Mouse (Mus musculus) gastrocnemius, postnatal 14 days (tissue): ENCODE measurements around the gene Lix1l. TPM values are rescaled to one million over a fixed set of nuclear protein-coding genes. Genes with fewer than 3 reads are reported as not detected.
A peak's percentile ranks its signal among the peaks of the same experiment; 100 is the strongest.

Experiments used
- DNase-seq: peaks from one replicate; pipeline ENCODE4 v3.0.0; 2021; ENCODE audit warnings: mixed read lengths
- intact Hi-C: fragments of 180-260 bp; cut with DNase I; formaldehyde crosslinking; loops from one replicate; pipeline ENCODE4 v1.15.1; 2025; ENCODE audit warnings: low total_unique reads
- total RNA-seq, 2 experiments: library from RNA; stranded (reverse); gene quantifications; 2 replicates each; pipeline ENCODE4 v1.2.3; 2021

Gene Lix1l
- total RNA-seq, 2 experiments from 2014 or later = 13.6 to 16.4 TPM

DNA sequence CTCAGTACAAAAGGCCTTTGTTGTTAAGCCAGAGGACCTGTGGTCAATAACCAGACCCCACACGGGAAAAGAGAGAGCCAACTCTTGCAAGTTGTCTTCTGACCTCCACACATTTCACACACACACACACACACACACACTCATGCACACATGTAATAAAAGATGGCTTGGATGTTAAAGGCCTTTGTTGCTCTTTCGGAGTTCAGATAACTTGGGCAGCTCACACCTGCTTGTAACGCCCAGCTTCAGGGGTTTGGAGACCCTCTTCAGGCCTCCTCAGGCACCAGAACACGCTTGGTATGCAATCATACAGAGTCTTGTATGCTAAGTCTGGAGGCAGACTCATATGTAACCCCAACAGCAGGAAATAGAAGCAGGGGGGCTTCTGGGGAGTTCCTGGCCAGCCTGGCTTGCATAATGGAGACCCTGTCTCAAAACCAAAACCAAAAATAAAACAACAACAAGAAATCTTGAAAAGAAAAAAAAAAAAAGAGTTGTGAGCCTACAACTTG, 21.7 kb upstream of the Lix1l start:
- intact Hi-C loops = no loop called here
- DNase-seq = no peak

- DNase-seq = peak; percentile 88
- intact Hi-C loops = loop anchor here (2.0 kb wide), 1 partner anchor 31 kb away; no protein-coding TSS in a partner anchor
Measured at GRCm38 (mm10) chr3:96579885-96580454, 21.0 kb upstream of the Lix1l start.

- DNase-seq = no peak
- intact Hi-C loops = loop anchor here (2.0 kb wide), 1 partner anchor 32 kb away; no protein-coding TSS in a partner anchor
Measured at GRCm38 (mm10) chr3:96581141-96581540, 19.8 kb upstream of the Lix1l start.

DNA sequence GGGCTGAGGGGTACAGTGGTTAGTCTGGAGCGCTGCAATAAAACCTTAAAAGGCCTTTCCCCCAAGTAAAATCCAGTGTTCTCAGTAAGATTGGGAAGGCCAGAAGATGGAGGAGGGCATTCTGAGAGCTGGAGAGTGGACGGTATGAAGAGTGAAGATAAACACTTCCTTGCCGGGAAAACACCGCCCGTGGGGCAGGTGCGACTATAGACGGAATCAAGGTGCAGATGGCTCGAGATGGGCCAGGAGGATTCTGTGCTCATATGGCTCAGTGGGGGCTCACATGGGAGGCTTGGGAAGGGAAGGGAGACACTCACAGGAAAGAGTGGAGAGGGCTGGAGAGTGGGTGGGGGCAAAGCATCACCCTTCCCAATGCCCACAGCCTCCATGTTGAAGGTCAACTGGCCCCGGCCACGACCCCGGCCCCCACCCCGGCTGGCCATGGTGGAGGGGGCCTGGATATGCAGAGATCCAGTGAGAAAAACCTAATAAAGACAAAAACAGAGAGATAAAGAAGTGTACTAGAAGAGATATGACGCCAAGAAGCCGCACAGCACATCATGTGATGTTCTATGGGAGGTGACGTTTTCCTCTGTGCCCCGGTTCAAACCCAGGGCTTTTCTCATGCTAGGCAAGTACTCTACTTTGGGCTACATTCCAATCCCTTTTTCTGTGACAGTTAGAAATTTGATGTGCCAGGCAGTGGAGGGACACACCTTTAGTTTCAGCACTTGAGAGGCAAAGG, 19.0 kb upstream of the Lix1l start:
- DNase-seq = no peak
- intact Hi-C loops = loop anchor here (2.0 kb wide), 1 partner anchor 33 kb away; no protein-coding TSS in a partner anchor

- intact Hi-C loops = no loop called here
Measured at GRCm38 (mm10) chr3:96583386-96583785, 17.6 kb upstream of the Lix1l start.

GRCm38 (mm10) chr3:96590657-96591056, 10.3 kb upstream of the Lix1l start:
- intact Hi-C loops = no loop called here
- DNase-seq = no peak

More at GRCm38 (mm10) chr3:96583386-96583785, 17.6 kb upstream of the Lix1l start:
- no peak for DNase-seq

GRCm38 (mm10) chr3:96593374-96593773, 7.6 kb upstream of the Lix1l start:
- no peak for DNase-seq
- intact Hi-C loops = no loop called here

GRCm38 (mm10) chr3:96593790-96594560, 7.0 kb upstream of the Lix1l start, which contains the start of gene Polr3gl:
Polr3gl (minus strand) TSS chr3:96594181.
- peak; percentile 94 for DNase-seq
- intact Hi-C loops = no loop called here

GRCm38 (mm10) chr3:96594851-96595250, 6.1 kb upstream of the Lix1l start:
- intact Hi-C loops = loop anchor here (5.0 kb wide), 1 partner anchor 37 kb away; no protein-coding TSS in a partner anchor
- no peak for DNase-seq

- intact Hi-C loops = loop anchor here (5.0 kb wide), 1 partner anchor 37 kb away; no protein-coding TSS in a partner anchor
Measured at GRCm38 (mm10) chr3:96595661-96596060, 5.3 kb upstream of the Lix1l start.

GRCm38 (mm10) chr3:96596228-96596707, 4.7 kb upstream of the Lix1l start, which contains the start of gene Ankrd34a:
Ankrd34a (plus strand) TSS chr3:96596636.
- peak; percentile 63 for DNase-seq
- intact Hi-C loops = loop anchor here (5.0 kb wide), 1 partner anchor 36 kb away; no protein-coding TSS in a partner anchor

More at GRCm38 (mm10) chr3:96595661-96596060, 5.3 kb upstream of the Lix1l start:
- no peak for DNase-seq

GRCm38 (mm10) chr3:96596855-96597254, 4.1 kb upstream of the Lix1l start:
- no peak for DNase-seq
- intact Hi-C loops = loop anchor here (5.0 kb wide), 1 partner anchor 35 kb away; no protein-coding TSS in a partner anchor

DNA sequence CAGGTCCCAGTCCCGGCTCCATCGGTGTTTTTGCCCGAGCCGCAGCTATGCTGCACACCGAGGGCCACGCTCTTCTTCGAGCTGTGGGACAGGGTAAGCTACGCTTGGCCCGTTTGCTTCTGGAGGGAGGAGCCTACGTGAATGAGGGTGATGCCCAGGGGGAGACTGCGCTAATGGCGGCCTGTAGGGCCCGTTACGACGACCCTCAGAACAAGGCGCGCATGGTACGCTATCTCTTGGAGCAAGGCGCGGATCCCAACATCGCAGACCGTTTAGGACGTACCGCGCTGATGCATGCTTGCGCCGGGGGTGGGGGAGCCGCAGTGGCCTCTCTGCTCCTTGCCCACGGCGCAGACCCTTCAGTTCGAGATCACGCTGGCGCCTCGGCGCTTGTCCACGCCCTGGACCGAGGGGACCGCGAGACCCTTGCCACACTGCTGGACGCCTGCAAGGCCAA, 3.5 kb upstream of the Lix1l start:
- DNase-seq = peak; percentile 20
- intact Hi-C loops = loop anchor here (5.0 kb wide), 1 partner anchor 35 kb away; no protein-coding TSS in a partner anchor

- peak; percentile 75 for DNase-seq
- intact Hi-C loops = loop anchor here (5.0 kb wide), 1 partner anchor 34 kb away; no protein-coding TSS in a partner anchor
Measured at GRCm38 (mm10) chr3:96598156-96599068, 2.5 kb upstream of the Lix1l start.

GRCm38 (mm10) chr3:96599069-96599393, 1.9 kb upstream of the Lix1l start:
- intact Hi-C loops = loop anchor here (5.0 kb wide), 1 partner anchor 33 kb away; no protein-coding TSS in a partner anchor
- no peak for DNase-seq

GRCm38 (mm10) chr3:96599411-96599810, 1.5 kb upstream of the Lix1l start:
- intact Hi-C loops = loop anchor here (5.0 kb wide), 1 partner anchor 33 kb away; no protein-coding TSS in a partner anchor
- DNase-seq = no peak

DNA sequence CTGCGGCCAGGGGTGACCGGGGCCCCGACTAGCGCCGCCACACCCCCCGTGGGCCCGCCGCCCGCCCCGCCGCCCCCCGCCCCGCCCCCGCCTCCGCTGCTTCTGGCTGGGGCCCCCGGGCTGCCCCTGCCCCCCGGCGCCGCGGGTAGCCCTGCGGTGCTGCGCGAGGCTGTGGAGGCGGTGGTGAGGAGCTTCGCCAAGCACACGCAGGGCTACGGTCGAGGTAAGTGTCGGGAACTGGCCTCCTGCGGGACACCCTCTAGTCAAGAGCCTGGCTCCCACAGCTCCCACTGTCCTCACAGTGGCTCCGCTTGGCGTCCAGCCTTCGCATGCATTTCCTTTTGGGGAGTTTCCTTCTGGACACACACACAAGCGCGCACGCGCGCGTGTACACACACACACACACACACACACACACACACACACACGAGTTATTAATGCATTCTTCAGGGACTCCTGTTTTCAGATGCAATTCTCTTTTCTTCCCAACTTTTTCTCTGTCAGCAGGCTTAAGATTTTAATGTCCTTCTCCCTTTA, 370 bp downstream of the Lix1l start:
- intact Hi-C loops = no loop called here
- DNase-seq = peak; percentile 80
